Mouse (Mus musculus): ENCODE data around the gene Inip. TPM values are rescaled to one million over a fixed set of nuclear protein-coding genes. Genes with fewer than 3 reads are reported as not detected.

Gene Inip
- polyA plus RNA-seq, 1 experiment from 2014 or later, result 57.6 TPM

DNA sequence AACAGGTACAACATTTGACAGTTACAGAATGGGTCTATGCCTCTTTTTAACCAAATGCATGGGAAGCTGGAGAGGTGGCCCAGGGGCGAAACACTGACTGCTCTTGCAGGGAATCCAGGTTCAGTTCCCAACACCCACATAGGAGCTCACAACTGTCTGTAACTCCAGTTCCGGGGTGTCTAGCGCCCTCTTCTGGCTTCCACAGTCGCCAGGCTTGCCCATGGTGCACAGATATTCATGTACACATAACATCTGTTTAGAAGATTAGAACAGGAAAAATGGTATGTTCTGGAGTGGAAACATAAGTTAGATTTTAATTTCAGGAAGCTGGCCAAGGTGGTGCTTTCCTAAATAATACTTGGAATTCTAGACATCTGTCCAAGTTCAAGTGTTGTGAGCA lies 41.4 kb downstream of the Inip start:
- H3K9ac ChIP-seq (replicated peaks; ENCODE audit: low read depth, low read length), result no peak overlapping the region
- H3K4me3 ChIP-seq (ENCODE audit: low read depth, low read length), result no peak overlapping the region
- WGBS, result 69% methylated on average over 4 of the region's 4 CpGs
- peaks cover 12% of the 10 kb centered on the region; the same call in 1 of the 2 replicates for H3K4me1 ChIP-seq (ENCODE audit: control insufficient read depth, insufficient read depth, low read length)
- H3K27ac ChIP-seq (ENCODE audit: low read length), result no peak overlapping the region
- H3K9me3 ChIP-seq (ENCODE audit: control insufficient read depth, low read depth, low read length), result no peaks in the 10 kb centered on the region
- no peaks in the 10 kb centered on the region for H3K36me3 ChIP-seq (ENCODE audit: control insufficient read depth, insufficient read depth, low read length)
- ATAC-seq (ENCODE audit: insufficient number of reproducible peaks, insufficient read depth, low FRiP score, low read depth), result no peak
- no peaks in the 10 kb centered on the region for H3K27me3 ChIP-seq (ENCODE audit: control insufficient read depth, insufficient read depth, low read length)
- H3K4me2 ChIP-seq (replicated peaks; ENCODE audit: low read depth, low read length), result no peak overlapping the region

GRCm38 (mm10) chr4:59757452-59758435 lies 43.6 kb downstream of the Inip start:
- Histone ChIP-seq H3K9ac (replicated peaks; ENCODE audit: low read depth, low read length) (no peak overlapping the region), H3K9me3 (ENCODE audit: control insufficient read depth, low read depth, low read length) (no peaks in the 10 kb centered on the region), H3K27me3 (ENCODE audit: control insufficient read depth, insufficient read depth, low read length) (no peaks in the 10 kb centered on the region), H3K4me3 (ENCODE audit: low read depth, low read length) (no peak overlapping the region), H3K36me3 (ENCODE audit: control insufficient read depth, insufficient read depth, low read length) (0 out of 2 replicates have a peak, but pooled peaks cover under 1% of the 10 kb centered on the region), H3K4me1 (ENCODE audit: control insufficient read depth, insufficient read depth, low read length) (peaks cover 12% of the 10 kb centered on the region; the same call in 1 of the 2 replicates), H3K27ac (ENCODE audit: low read length) (no peak overlapping the region), H3K4me2 (replicated peaks; ENCODE audit: low read depth, low read length) (no peak overlapping the region)
- no peak for ATAC-seq (ENCODE audit: insufficient number of reproducible peaks, insufficient read depth, low FRiP score, low read depth)
- WGBS, result 74% methylated on average over 12 of the region's 12 CpGs

GRCm38 (mm10) chr4:59756332-59757082 lies 44.9 kb downstream of the Inip start:
- Histone ChIP-seq H3K27ac (ENCODE audit: low read length) (no peak overlapping the region), H3K4me1 (ENCODE audit: control insufficient read depth, insufficient read depth, low read length) (peaks cover 12% of the 10 kb centered on the region; the same call in 1 of the 2 replicates), H3K9ac (replicated peaks; ENCODE audit: low read depth, low read length) (no peak overlapping the region), H3K27me3 (ENCODE audit: control insufficient read depth, insufficient read depth, low read length) (no peaks in the 10 kb centered on the region), H3K9me3 (ENCODE audit: control insufficient read depth, low read depth, low read length) (no peaks in the 10 kb centered on the region), H3K4me2 (replicated peaks; ENCODE audit: low read depth, low read length) (no peak overlapping the region), H3K36me3 (ENCODE audit: control insufficient read depth, insufficient read depth, low read length) (peaks cover 6% of the 10 kb centered on the region), H3K4me3 (ENCODE audit: low read depth, low read length) (no peak overlapping the region)
- ATAC-seq (ENCODE audit: insufficient number of reproducible peaks, insufficient read depth, low FRiP score, low read depth), result no peak
- WGBS, result 81% methylated on average over 9 of the region's 9 CpGs

DNA sequence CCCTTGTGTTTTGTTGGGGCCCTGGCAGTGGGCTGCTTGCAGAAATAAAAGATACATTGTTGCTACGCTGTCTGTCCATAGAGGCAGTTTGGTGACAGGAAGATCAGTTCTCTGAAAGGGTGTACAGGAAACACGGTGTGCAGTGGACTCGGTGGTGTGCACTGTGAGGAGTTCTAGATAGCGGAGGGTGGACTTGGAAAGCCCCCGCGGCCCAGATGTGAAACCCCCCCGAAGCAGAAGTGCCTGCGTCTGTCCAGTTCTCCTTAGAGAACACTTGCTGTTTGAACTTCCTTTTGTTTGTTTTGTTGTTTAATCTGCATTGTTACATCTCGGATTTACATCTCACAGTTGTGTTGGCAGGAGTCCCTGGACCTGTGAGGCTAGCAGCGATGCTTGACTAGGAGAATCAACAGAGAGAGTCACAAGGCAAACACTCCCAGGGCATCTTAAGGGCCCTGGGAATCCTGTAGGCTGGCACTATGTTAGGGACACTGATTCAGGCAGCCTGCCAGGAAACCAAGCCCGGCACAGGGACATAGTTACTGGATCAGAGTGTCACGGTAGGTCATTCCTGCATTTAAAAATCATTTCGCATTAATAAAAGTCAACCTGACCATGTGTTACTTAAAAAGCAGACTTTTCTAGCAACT lies 47.8 kb downstream of the Inip start:
- ATAC-seq (ENCODE audit: insufficient number of reproducible peaks, insufficient read depth, low FRiP score, low read depth), result no peak
- WGBS, result 72% methylated on average over 13 of the region's 13 CpGs

GRCm38 (mm10) chr4:59739882-59740281 lies 61.5 kb downstream of the Inip start:
- Histone ChIP-seq H3K4me1 (ENCODE audit: control insufficient read depth, insufficient read depth, low read length) (no peaks in the 10 kb centered on the region), H3K27me3 (ENCODE audit: control insufficient read depth, insufficient read depth, low read length) (no peaks in the 10 kb centered on the region), H3K9ac (replicated peaks; ENCODE audit: low read depth, low read length) (no peak overlapping the region), H3K9me3 (ENCODE audit: control insufficient read depth, low read depth, low read length) (no peaks in the 10 kb centered on the region), H3K36me3 (ENCODE audit: control insufficient read depth, insufficient read depth, low read length) (no peaks in the 10 kb centered on the region), H3K27ac (ENCODE audit: low read length) (no peak overlapping the region), H3K4me3 (ENCODE audit: low read depth, low read length) (no peak overlapping the region), H3K4me2 (replicated peaks; ENCODE audit: low read depth, low read length) (no peak overlapping the region)
- WGBS, result 54% methylated on average over 2 of the region's 2 CpGs
- no peak for ATAC-seq (ENCODE audit: insufficient number of reproducible peaks, insufficient read depth, low FRiP score, low read depth)

More for the DNA sequence above, 47.8 kb downstream of the Inip start:
- no peak overlapping the region for H3K4me2 ChIP-seq (replicated peaks; ENCODE audit: low read depth, low read length)
- no peak overlapping the region for H3K4me3 ChIP-seq (ENCODE audit: low read depth, low read length)
- H3K4me1 ChIP-seq (ENCODE audit: control insufficient read depth, insufficient read depth, low read length), result no peaks in the 10 kb centered on the region
- no peaks in the 10 kb centered on the region for H3K9me3 ChIP-seq (ENCODE audit: control insufficient read depth, low read depth, low read length)
- no peak overlapping the region for H3K9ac ChIP-seq (replicated peaks; ENCODE audit: low read depth, low read length)
- H3K27me3 ChIP-seq (ENCODE audit: control insufficient read depth, insufficient read depth, low read length), result no peaks in the 10 kb centered on the region
- no peak overlapping the region for H3K27ac ChIP-seq (ENCODE audit: low read length)
- H3K36me3 ChIP-seq (ENCODE audit: control insufficient read depth, insufficient read depth, low read length), result peaks cover 6% of the 10 kb centered on the region

- H3K36me3 ChIP-seq (ENCODE audit: control insufficient read depth, insufficient read depth, low read length), result no peaks in the 10 kb centered on the region
- H3K4me3 ChIP-seq (ENCODE audit: low read depth, low read length), result no peak overlapping the region
- no peak overlapping the region for H3K9ac ChIP-seq (replicated peaks; ENCODE audit: low read depth, low read length)
- ATAC-seq (ENCODE audit: insufficient number of reproducible peaks, insufficient read depth, low FRiP score, low read depth), result no peak
- no peak overlapping the region for H3K4me2 ChIP-seq (replicated peaks; ENCODE audit: low read depth, low read length)
- no peaks in the 10 kb centered on the region for H3K9me3 ChIP-seq (ENCODE audit: control insufficient read depth, low read depth, low read length)
- no peak overlapping the region for H3K27ac ChIP-seq (ENCODE audit: low read length)
- H3K4me1 ChIP-seq (ENCODE audit: control insufficient read depth, insufficient read depth, low read length), result no peaks in the 10 kb centered on the region
- H3K27me3 ChIP-seq (ENCODE audit: control insufficient read depth, insufficient read depth, low read length), result no peaks in the 10 kb centered on the region
- WGBS, result 99% methylated on average over 4 of the region's 4 CpGs
These were observed 62.1 kb downstream of the Inip start for GRCm38 (mm10) chr4:59739321-59739720.

DNA sequence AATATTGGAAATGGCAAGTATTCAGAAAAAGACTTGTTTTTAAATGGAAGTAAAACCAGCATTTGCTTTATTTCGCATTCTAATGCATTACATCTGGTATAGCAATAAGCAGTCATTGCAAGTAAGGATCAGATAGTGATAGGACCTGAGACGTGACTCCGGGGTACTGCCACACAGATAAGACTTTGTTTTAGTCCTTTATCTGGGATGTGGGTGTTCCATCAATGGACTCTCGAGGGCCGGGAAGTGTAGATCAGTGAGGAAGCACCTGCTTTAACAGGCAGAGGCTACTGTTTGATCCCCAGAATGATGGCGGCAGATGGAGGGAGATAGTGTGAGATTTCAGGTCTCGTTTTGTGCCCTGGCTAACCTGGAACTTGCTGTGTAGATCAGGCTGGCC lies 69.8 kb downstream of the Inip start:
- Histone ChIP-seq H3K4me2 (replicated peaks; ENCODE audit: low read depth, low read length) (no peak overlapping the region), H3K4me1 (ENCODE audit: control insufficient read depth, insufficient read depth, low read length) (0 out of 2 replicates have a peak, but pooled peaks cover 2% of the 10 kb centered on the region), H3K9me3 (ENCODE audit: control insufficient read depth, low read depth, low read length) (no peaks in the 10 kb centered on the region), H3K27me3 (ENCODE audit: control insufficient read depth, insufficient read depth, low read length) (no peaks in the 10 kb centered on the region), H3K4me3 (ENCODE audit: low read depth, low read length) (no peak overlapping the region), H3K27ac (ENCODE audit: low read length) (no peak overlapping the region), H3K36me3 (ENCODE audit: control insufficient read depth, insufficient read depth, low read length) (no peaks in the 10 kb centered on the region), H3K9ac (replicated peaks; ENCODE audit: low read depth, low read length) (no peak overlapping the region)
- 90% methylated on average over 7 of the region's 7 CpGs for WGBS
- ATAC-seq (ENCODE audit: insufficient number of reproducible peaks, insufficient read depth, low FRiP score, low read depth), result no peak

GRCm38 (mm10) chr4:59728839-59729238 lies 72.5 kb downstream of the Inip start:
- Histone ChIP-seq H3K4me3 (ENCODE audit: low read depth, low read length) (no peak overlapping the region), H3K4me2 (replicated peaks; ENCODE audit: low read depth, low read length) (no peak overlapping the region), H3K9ac (replicated peaks; ENCODE audit: low read depth, low read length) (no peak overlapping the region), H3K27me3 (ENCODE audit: control insufficient read depth, insufficient read depth, low read length) (no peaks in the 10 kb centered on the region), H3K9me3 (ENCODE audit: control insufficient read depth, low read depth, low read length) (no peaks in the 10 kb centered on the region), H3K4me1 (ENCODE audit: control insufficient read depth, insufficient read depth, low read length) (0 out of 2 replicates have a peak, but pooled peaks cover 2% of the 10 kb centered on the region), H3K27ac (ENCODE audit: low read length) (no peak overlapping the region), H3K36me3 (ENCODE audit: control insufficient read depth, insufficient read depth, low read length) (no peaks in the 10 kb centered on the region)
- 83% methylated on average over 2 of the region's 2 CpGs for WGBS
- no peak for ATAC-seq (ENCODE audit: insufficient number of reproducible peaks, insufficient read depth, low FRiP score, low read depth)
